Mouse (Mus musculus): Measurements from ENCODE around the gene Serhl. TPM values are rescaled to one million over a fixed set of nuclear protein-coding genes. Genes with fewer than 3 reads are reported as not detected.
"Not testable (repeated sequence)": the region's sequence is repeated elsewhere in the genome, so short reads cannot be mapped to it uniquely, and the experiment has no call there.

Gene Serhl
- 52.7 and 54.5 TPM in 2 replicates for polyA plus RNA-seq (2014; fragmentation: Nextera tagmentation; extraction: Ambion mirVana)

DNA sequence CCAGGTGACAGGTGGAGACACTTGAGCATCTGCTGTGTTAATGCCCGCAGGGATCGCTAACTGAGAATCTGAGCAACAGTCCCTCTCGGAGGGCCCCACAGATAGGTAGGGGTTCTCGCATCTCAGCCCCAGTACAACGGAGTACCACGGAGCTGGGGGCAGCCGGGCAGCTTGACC is at the start of gene Serhl:
Serhl (plus strand) TSS at position 78 of the 177 bp plus-strand sequence.
- Histone ChIP-seq H3K27me3 (ENCODE audit: control insufficient read depth, insufficient read depth, low read length) (peaks cover 10% of the 10 kb centered on the region; the same call in 1 of the 2 replicates), H3K4me1 (ENCODE audit: control insufficient read depth, insufficient read depth, low read length) (no peaks in the 10 kb centered on the region), H3K4me2 (replicated peaks; ENCODE audit: low read depth, low read length) (peak within 1 kb of the TSS; percentile 17), H3K9ac (ENCODE audit: low read depth, low read length) (no peak within 1 kb of the TSS), H3K27ac (ENCODE audit: low read depth, low read length) (no peak within 1 kb of the TSS), H3K9me3 (ENCODE audit: control insufficient read depth, low read length) (no peaks in the 10 kb centered on the region), H3K36me3 (ENCODE audit: control insufficient read depth, insufficient read depth, low read length) (no peaks in the 10 kb centered on the region), H3K4me3 (ENCODE audit: low read length) (peak within 1 kb of the TSS; percentile 10; the same call in 1 of the 2 replicates)
- no peak for ATAC-seq (ENCODE audit: low FRiP score, low TSS enrichment)
- WGBS: 9% methylated on average over 7 of the region's 7 CpGs

DNA sequence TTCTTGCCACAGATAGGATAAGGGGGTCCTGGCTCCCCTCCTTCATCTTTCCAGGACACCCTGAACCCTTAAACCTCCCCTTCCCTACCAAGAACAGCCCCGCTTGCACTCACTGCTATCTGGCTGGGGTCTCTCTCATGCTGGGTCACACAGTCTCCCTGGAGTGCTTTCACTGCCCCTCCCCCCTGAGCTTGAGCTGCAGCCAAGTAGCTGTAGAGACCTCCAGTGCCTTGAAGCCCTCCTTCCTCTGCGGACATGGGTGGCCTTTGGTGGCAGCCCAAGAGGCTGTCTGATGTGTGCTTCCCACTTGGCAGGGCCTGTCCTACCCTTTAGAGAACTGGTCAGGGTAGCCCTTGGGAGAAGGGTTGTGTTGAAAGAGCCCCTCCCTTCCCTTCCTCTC is 49.1 kb upstream of the Serhl start:
- H3K9ac ChIP-seq (ENCODE audit: low read depth, low read length): no peak overlapping the region
- no peaks in the 10 kb centered on the region for H3K9me3 ChIP-seq (ENCODE audit: control insufficient read depth, low read length)
- H3K4me2 ChIP-seq (replicated peaks; ENCODE audit: low read depth, low read length): no peak overlapping the region
- peaks cover 1% of the 10 kb centered on the region; the same call in 1 of the 2 replicates for H3K27me3 ChIP-seq (ENCODE audit: control insufficient read depth, insufficient read depth, low read length)
- ATAC-seq (ENCODE audit: low FRiP score, low TSS enrichment): no peak
- H3K4me1 ChIP-seq (ENCODE audit: control insufficient read depth, insufficient read depth, low read length): peaks cover 13% of the 10 kb centered on the region; the same call in 1 of the 2 replicates
- H3K36me3 ChIP-seq (ENCODE audit: control insufficient read depth, insufficient read depth, low read length): no peaks in the 10 kb centered on the region
- 44% methylated on average over 2 of the region's 2 CpGs for WGBS
- no peak overlapping the region for H3K4me3 ChIP-seq (ENCODE audit: low read length)
- no peak overlapping the region for H3K27ac ChIP-seq (ENCODE audit: low read depth, low read length)

- H3K9ac ChIP-seq (ENCODE audit: low read depth, low read length): no peak overlapping the region; the same call in 1 of the 2 replicates
- H3K36me3 ChIP-seq (ENCODE audit: control insufficient read depth, insufficient read depth, low read length): no peaks in the 10 kb centered on the region
- no peak overlapping the region for H3K27ac ChIP-seq (ENCODE audit: low read depth, low read length)
- no peak overlapping the region for H3K4me3 ChIP-seq (ENCODE audit: low read length)
- H3K4me1 ChIP-seq (ENCODE audit: control insufficient read depth, insufficient read depth, low read length): 0 out of 2 replicates have a peak, but pooled peaks cover 7% of the 10 kb centered on the region
- 21% methylated on average over 6 of the region's 6 CpGs for WGBS
- ATAC-seq (ENCODE audit: low FRiP score, low TSS enrichment): 0 out of 2 replicates have a peak, but pooled peaks have one; percentile 30
- H3K9me3 ChIP-seq (ENCODE audit: control insufficient read depth, low read length): peaks cover 6% of the 10 kb centered on the region; the same call in 1 of the 2 replicates
- H3K27me3 ChIP-seq (ENCODE audit: control insufficient read depth, insufficient read depth, low read length): no peaks in the 10 kb centered on the region
- no peak overlapping the region for H3K4me2 ChIP-seq (replicated peaks; ENCODE audit: low read depth, low read length)
These were observed 46.5 kb upstream of the Serhl start for GRCm38 (mm10) chr15:83042655-83043361.

- H3K4me2 ChIP-seq (replicated peaks; ENCODE audit: low read depth, low read length): no peak overlapping the region
- no peak for ATAC-seq (ENCODE audit: low FRiP score, low TSS enrichment)
- H3K27me3 ChIP-seq (ENCODE audit: control insufficient read depth, insufficient read depth, low read length): no peaks in the 10 kb centered on the region
- 0 out of 2 replicates have a peak, but pooled peaks cover 4% of the 10 kb centered on the region for H3K4me1 ChIP-seq (ENCODE audit: control insufficient read depth, insufficient read depth, low read length)
- H3K36me3 ChIP-seq (ENCODE audit: control insufficient read depth, insufficient read depth, low read length): no peaks in the 10 kb centered on the region
- H3K9ac ChIP-seq (ENCODE audit: low read depth, low read length): no peak overlapping the region
- WGBS: 62% methylated on average over 22 of the region's 22 CpGs
- H3K4me3 ChIP-seq (ENCODE audit: low read length): no peak overlapping the region
- H3K27ac ChIP-seq (ENCODE audit: low read depth, low read length): no peak overlapping the region
- H3K9me3 ChIP-seq (ENCODE audit: control insufficient read depth, low read length): peaks cover 6% of the 10 kb centered on the region; the same call in 1 of the 2 replicates
These were observed 46.0 kb upstream of the Serhl start for GRCm38 (mm10) chr15:83043362-83043708.

GRCm38 (mm10) chr15:83045565-83045964 is 43.7 kb upstream of the Serhl start:
- H3K4me2 ChIP-seq (replicated peaks; ENCODE audit: low read depth, low read length); H3K4me3 ChIP-seq (ENCODE audit: low read length); H3K27me3 ChIP-seq (ENCODE audit: control insufficient read depth, insufficient read depth, low read length); ATAC-seq (ENCODE audit: low FRiP score, low TSS enrichment); H3K4me1 ChIP-seq (ENCODE audit: control insufficient read depth, insufficient read depth, low read length); H3K27ac ChIP-seq (ENCODE audit: low read depth, low read length); H3K36me3 ChIP-seq (ENCODE audit: control insufficient read depth, insufficient read depth, low read length); H3K9me3 ChIP-seq (ENCODE audit: control insufficient read depth, low read length); H3K9ac ChIP-seq (ENCODE audit: low read depth, low read length): not testable (repeated sequence)
- 88% methylated on average over 5 of the region's 5 CpGs for WGBS

- H3K4me3 ChIP-seq (ENCODE audit: low read length): no peak overlapping the region
- no peaks in the 10 kb centered on the region for H3K4me1 ChIP-seq (ENCODE audit: control insufficient read depth, insufficient read depth, low read length)
- whole genome bisulfite sequencing: 95% methylated on average over 3 of the region's 3 CpGs
- H3K36me3 ChIP-seq (ENCODE audit: control insufficient read depth, insufficient read depth, low read length): no peaks in the 10 kb centered on the region
- H3K27me3 ChIP-seq (ENCODE audit: control insufficient read depth, insufficient read depth, low read length): no peaks in the 10 kb centered on the region
- no peak overlapping the region for H3K4me2 ChIP-seq (replicated peaks; ENCODE audit: low read depth, low read length)
- H3K27ac ChIP-seq (ENCODE audit: low read depth, low read length): no peak overlapping the region
- H3K9me3 ChIP-seq (ENCODE audit: control insufficient read depth, low read length): peaks cover 6% of the 10 kb centered on the region; the same call in 1 of the 2 replicates
- H3K9ac ChIP-seq (ENCODE audit: low read depth, low read length): no peak overlapping the region
- no peak for ATAC-seq (ENCODE audit: low FRiP score, low TSS enrichment)
These were observed 43.0 kb upstream of the Serhl start for GRCm38 (mm10) chr15:83046308-83046707.

DNA sequence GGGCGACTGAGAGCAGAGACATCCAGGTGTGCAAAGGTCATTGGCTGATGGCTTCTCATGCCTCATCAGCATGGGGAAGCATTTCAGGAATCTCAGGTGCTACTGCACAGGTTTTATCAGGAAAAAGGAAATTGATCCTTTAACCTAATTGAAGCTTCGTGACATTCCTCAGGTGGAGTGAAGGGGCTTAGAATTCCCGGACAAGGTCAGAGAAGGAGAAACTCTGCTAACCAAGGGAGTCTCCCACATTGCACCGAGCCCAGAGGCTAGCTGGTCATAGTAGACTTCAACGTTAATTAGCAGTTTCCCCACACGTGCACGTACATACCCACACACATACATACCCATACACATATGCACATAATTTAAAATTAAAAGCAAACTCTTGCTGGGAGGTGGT is 42.6 kb upstream of the Serhl start:
- ATAC-seq (ENCODE audit: low FRiP score, low TSS enrichment): no peak
- H3K9me3 ChIP-seq (ENCODE audit: control insufficient read depth, low read length): peaks cover 6% of the 10 kb centered on the region; the same call in 1 of the 2 replicates
- 68% methylated on average over 7 of the region's 7 CpGs for WGBS
- no peak overlapping the region for H3K27ac ChIP-seq (ENCODE audit: low read depth, low read length)
- H3K4me3 ChIP-seq (ENCODE audit: low read length): no peak overlapping the region
- no peaks in the 10 kb centered on the region for H3K4me1 ChIP-seq (ENCODE audit: control insufficient read depth, insufficient read depth, low read length)
- H3K9ac ChIP-seq (ENCODE audit: low read depth, low read length): no peak overlapping the region
- no peaks in the 10 kb centered on the region for H3K36me3 ChIP-seq (ENCODE audit: control insufficient read depth, insufficient read depth, low read length)
- no peak overlapping the region for H3K4me2 ChIP-seq (replicated peaks; ENCODE audit: low read depth, low read length)
- no peaks in the 10 kb centered on the region for H3K27me3 ChIP-seq (ENCODE audit: control insufficient read depth, insufficient read depth, low read length)

DNA sequence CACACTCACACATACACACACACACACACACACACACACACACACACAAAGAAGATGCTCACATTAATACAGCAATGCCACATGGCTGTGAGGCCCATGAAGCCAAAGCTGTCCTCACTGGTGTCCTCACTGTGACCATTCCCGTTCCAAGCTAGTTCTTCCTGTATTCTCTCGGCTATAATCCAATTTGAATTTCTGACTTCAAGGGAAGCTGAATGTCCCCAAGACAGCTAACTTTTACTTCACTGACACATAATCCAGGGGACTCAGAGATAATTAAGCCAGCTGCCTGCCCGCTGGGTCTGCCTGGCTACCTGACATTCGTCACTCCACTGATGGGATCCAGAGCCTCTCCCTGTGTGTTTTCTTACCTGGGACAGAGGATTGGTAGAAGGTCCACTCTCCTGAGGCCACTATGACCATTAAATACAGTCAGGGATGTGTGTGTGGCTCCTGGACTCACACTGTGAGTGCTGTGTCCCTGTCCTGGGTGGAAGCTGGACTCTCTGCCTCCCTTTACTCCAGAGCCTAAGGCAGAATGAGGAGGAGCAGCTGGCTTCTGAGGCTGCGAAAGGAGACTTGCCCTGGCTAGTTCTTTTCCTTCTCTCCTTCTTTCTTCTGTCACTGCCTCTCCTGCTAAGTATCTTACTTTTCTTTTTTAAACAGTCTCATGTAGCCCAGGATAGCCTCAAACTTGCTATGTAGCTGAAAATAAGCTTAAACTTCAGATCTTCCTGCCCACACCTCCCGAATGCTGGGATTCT is 36.8 kb upstream of the Serhl start:
- 75% methylated on average over 6 of the region's 6 CpGs for WGBS
- H3K4me2 ChIP-seq (replicated peaks; ENCODE audit: low read depth, low read length): no peak overlapping the region
- H3K4me3 ChIP-seq (ENCODE audit: low read length): no peak overlapping the region
- ATAC-seq (ENCODE audit: low FRiP score, low TSS enrichment): no peak
- H3K27me3 ChIP-seq (ENCODE audit: control insufficient read depth, insufficient read depth, low read length): no peaks in the 10 kb centered on the region
- no peaks in the 10 kb centered on the region for H3K36me3 ChIP-seq (ENCODE audit: control insufficient read depth, insufficient read depth, low read length)
- H3K9ac ChIP-seq (ENCODE audit: low read depth, low read length): no peak overlapping the region
- H3K9me3 ChIP-seq (ENCODE audit: control insufficient read depth, low read length): no peaks in the 10 kb centered on the region
- no peak overlapping the region for H3K27ac ChIP-seq (ENCODE audit: low read depth, low read length)
- H3K4me1 ChIP-seq (ENCODE audit: control insufficient read depth, insufficient read depth, low read length): peaks cover 12% of the 10 kb centered on the region; the same call in 1 of the 2 replicates

GRCm38 (mm10) chr15:83053261-83053660 is 36.0 kb upstream of the Serhl start:
- no peaks in the 10 kb centered on the region for H3K36me3 ChIP-seq (ENCODE audit: control insufficient read depth, insufficient read depth, low read length)
- no peak overlapping the region for H3K4me3 ChIP-seq (ENCODE audit: low read length)
- H3K9me3 ChIP-seq (ENCODE audit: control insufficient read depth, low read length): no peaks in the 10 kb centered on the region
- H3K27ac ChIP-seq (ENCODE audit: low read depth, low read length): no peak overlapping the region
- ATAC-seq (ENCODE audit: low FRiP score, low TSS enrichment): 0 out of 2 replicates have a peak, but pooled peaks have one; percentile 18
- H3K27me3 ChIP-seq (ENCODE audit: control insufficient read depth, insufficient read depth, low read length): no peaks in the 10 kb centered on the region
- no peak overlapping the region for H3K4me2 ChIP-seq (replicated peaks; ENCODE audit: low read depth, low read length)
- H3K9ac ChIP-seq (ENCODE audit: low read depth, low read length): no peak overlapping the region
- 27% methylated on average over 11 of the region's 11 CpGs for WGBS
- H3K4me1 ChIP-seq (ENCODE audit: control insufficient read depth, insufficient read depth, low read length): peaks cover 18% of the 10 kb centered on the region; the same call in 1 of the 2 replicates

Data from kidney, embryonic 14.5 days (tissue).